Comparison of ENCODE assay signal across 9 mouse cellular contexts in the genomic region with DNA sequence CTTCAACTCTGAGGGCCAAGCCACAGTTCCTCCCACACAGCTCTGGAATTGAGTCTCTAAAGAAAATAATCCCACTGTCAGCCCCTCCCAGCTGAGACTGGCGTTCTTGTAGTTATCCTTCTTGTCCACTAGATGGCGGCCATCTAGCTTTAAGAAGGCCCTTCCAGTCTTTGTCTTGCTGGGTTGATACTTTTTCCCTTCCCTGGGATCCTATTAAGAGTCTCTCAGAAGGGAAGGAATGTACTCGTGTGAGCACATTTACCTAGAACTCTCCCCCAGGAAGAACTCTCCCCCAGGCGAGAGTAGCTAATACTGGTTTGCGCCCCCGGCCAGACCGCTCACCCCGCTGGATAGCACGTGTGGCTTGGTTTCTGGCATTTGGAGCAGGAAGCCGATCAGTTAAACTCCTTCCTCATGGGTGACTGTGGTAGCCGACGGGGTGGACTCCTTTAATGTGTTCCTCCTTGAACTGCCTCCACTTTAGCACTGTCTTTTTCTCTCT. TPM values are rescaled to one million over a fixed set of nuclear protein-coding genes. Genes with fewer than 3 reads are reported as not detected.
DNase-seq lines count a peak whose midpoint lies in the region; ATAC-seq and TF ChIP-seq lines count a peak whose summit lies in the region.
"Had no signal": no experiment of that assay in that cellular context is flagged by ENCODE, and none has a peak within 500 bp of the region (broad histone marks: within the 10 kb centered on the region; RNA-seq: fewer than 3 reads in every experiment).

No protein-coding gene starts in this region.

- H3K9me3 ChIP-seq in ES-Bruce4 (replicated peaks; ENCODE audit: control insufficient read depth, insufficient read depth, low read length, poor library complexity, severe bottlenecking), result no peaks in the 10 kb centered on the region
- no peaks in the 10 kb centered on the region for H3K9me3 ChIP-seq in heart, embryonic 13.5 days
- no peaks in the 10 kb centered on the region for H3K9me3 ChIP-seq in limb, embryonic 11.5 days (ENCODE audit: control insufficient read depth, low read length)
- H3K9me3 ChIP-seq in midbrain, embryonic 14.5 days (ENCODE audit: control insufficient read depth, low read length), result no peaks in the 10 kb centered on the region
- no peaks in the 10 kb centered on the region for H3K9me3 ChIP-seq in stomach, embryonic 16.5 days (replicated peaks; ENCODE audit: control insufficient read depth, low read length)

- WGBS in heart, embryonic 13.5 days, result 45% methylated on average over 12 of the region's 12 CpGs
- 50% methylated on average over 12 of the region's 12 CpGs for WGBS in limb, embryonic 11.5 days
- 36% methylated on average over 12 of the region's 12 CpGs for WGBS in midbrain, embryonic 14.5 days
- 32% methylated on average over 12 of the region's 12 CpGs for WGBS in stomach, embryonic 16.5 days

- H3K27ac ChIP-seq in ES-Bruce4 (ENCODE audit: insufficient read depth, low read length), result no peak overlapping the region
- 0 out of 2 replicates have a peak overlapping the region, but pooled peaks have one; percentile 34 for H3K27ac ChIP-seq in heart, embryonic 13.5 days (replicated peaks)
- H3K27ac ChIP-seq in limb, embryonic 11.5 days (replicated peaks; ENCODE audit: low read depth, low read length), result no peak overlapping the region
- peak overlapping the region; percentile 70 for H3K27ac ChIP-seq in midbrain, embryonic 14.5 days (replicated peaks; ENCODE audit: low read depth, low read length)
- peak overlapping the region; percentile 49 for H3K27ac ChIP-seq in stomach, embryonic 16.5 days (ENCODE audit: low read length)

- no peaks in the 10 kb centered on the region for H3K27me3 ChIP-seq in ES-Bruce4 (ENCODE audit: control insufficient read depth, insufficient read depth, low read length, poor library complexity, severe bottlenecking)
- H3K27me3 ChIP-seq in heart, embryonic 13.5 days (replicated peaks), result no peaks in the 10 kb centered on the region
- no peaks in the 10 kb centered on the region for H3K27me3 ChIP-seq in limb, embryonic 11.5 days (ENCODE audit: control insufficient read depth, insufficient read depth, low read length)
- H3K27me3 ChIP-seq in midbrain, embryonic 14.5 days (ENCODE audit: control insufficient read depth, insufficient read depth, low read length), result no peaks in the 10 kb centered on the region
- H3K27me3 ChIP-seq in stomach, embryonic 16.5 days (ENCODE audit: control insufficient read depth, insufficient read depth, low read length), result no peaks in the 10 kb centered on the region

- TF ChIP-seq EP300 in ES-Bruce4 (IDR thresholded peaks at IDR 0.05; ENCODE audit: insufficient read depth, low read depth, low read length), result no peak

- TF ChIP-seq POLR2A in ES-Bruce4 (IDR thresholded peaks at IDR 0.05; ENCODE audit: insufficient read depth, low read length), result no peak

- H3K4me2 ChIP-seq in heart, embryonic 13.5 days, result no peak overlapping the region; the same call in 1 of the 2 replicates
- H3K4me2 ChIP-seq in limb, embryonic 11.5 days (ENCODE audit: low read depth, severe bottlenecking), result no peak overlapping the region
- H3K4me2 ChIP-seq in midbrain, embryonic 14.5 days (ENCODE audit: low read length), result peak overlapping the region; percentile 16; the same call in 1 of the 2 replicates
- peak overlapping the region; percentile 36; the same call in 1 of the 2 replicates for H3K4me2 ChIP-seq in stomach, embryonic 16.5 days (ENCODE audit: low read depth, low read length)

- peak; percentile 36 to 39 for DNase-seq in cerebellum, adult 18-20 months
- no peak for DNase-seq in cerebellum, adult 11-12 months
- DNase-seq in embryo, embryonic 10 days (ENCODE audit: low spot score), result peak; percentile 87
- peak; percentile 52 for DNase-seq in limb, embryonic 11.5 days (ENCODE audit: low spot score)
- DNase-seq in midbrain, embryonic 14.5 days, result peak; percentile 92

- ATAC-seq in heart, embryonic 13.5 days (ENCODE audit: extremely low read depth, insufficient number of reproducible peaks, low FRiP score, low TSS enrichment), result no peak
- ATAC-seq in limb, embryonic 11.5 days (ENCODE audit: insufficient number of reproducible peaks, low FRiP score, low TSS enrichment, low read depth), result 0 out of 2 replicates have a peak, but pooled peaks have one; percentile 32
- peak; percentile 60; the same call in 1 of the 2 replicates for ATAC-seq in midbrain, embryonic 14.5 days (ENCODE audit: low FRiP score, low TSS enrichment)
- peak; percentile 67; the same call in 1 of the 2 replicates for ATAC-seq in stomach, embryonic 16.5 days (ENCODE audit: insufficient read depth, low FRiP score)

- peak; percentile 33 for TF ChIP-seq CTCF in ES-Bruce4 (IDR thresholded peaks at IDR 0.05; ENCODE audit: low read depth, low read length)

- no peaks in the 10 kb centered on the region for H3K4me1 ChIP-seq in ES-Bruce4 (ENCODE audit: control insufficient read depth, insufficient read depth, low read length)
- peaks cover 16% of the 10 kb centered on the region for H3K4me1 ChIP-seq in heart, embryonic 13.5 days
- no peaks in the 10 kb centered on the region for H3K4me1 ChIP-seq in limb, embryonic 11.5 days (ENCODE audit: control insufficient read depth, insufficient read depth, low read length)
- peaks cover 6% of the 10 kb centered on the region; the same call in 1 of the 2 replicates for H3K4me1 ChIP-seq in midbrain, embryonic 14.5 days (ENCODE audit: control insufficient read depth, insufficient read depth, low read length)
- H3K4me1 ChIP-seq in stomach, embryonic 16.5 days (ENCODE audit: control insufficient read depth, insufficient read depth, low read length), result peaks cover 13% of the 10 kb centered on the region; the same call in 1 of the 2 replicates

- H3K4me3 ChIP-seq in ES-Bruce4 (ENCODE audit: low read depth, low read length), result peak overlapping the region; percentile 24; the same call in 1 of the 2 replicates
- no peak overlapping the region for H3K4me3 ChIP-seq in heart, embryonic 13.5 days
- H3K4me3 ChIP-seq in limb, embryonic 11.5 days (ENCODE audit: low read depth, low read length), result no peak overlapping the region
- H3K4me3 ChIP-seq in midbrain, embryonic 14.5 days (replicated peaks; ENCODE audit: low read depth, low read length), result no peak overlapping the region
- H3K4me3 ChIP-seq in stomach, embryonic 16.5 days (replicated peaks; ENCODE audit: low read length), result peak overlapping the region; percentile 11
- H3K4me3 ChIP-seq: myocyte had no signal

- H3K9ac ChIP-seq in ES-Bruce4 (ENCODE audit: low read depth, poor library complexity, severe bottlenecking), result peak overlapping the region; percentile 20; the same call in 1 of the 2 replicates
- peak overlapping the region; percentile 53; the same call in 1 of the 2 replicates for H3K9ac ChIP-seq in heart, embryonic 13.5 days
- 0 out of 2 replicates have a peak overlapping the region, but pooled peaks have one; percentile 19 for H3K9ac ChIP-seq in limb, embryonic 11.5 days (ENCODE audit: low read length)
- peak overlapping the region; percentile 32; the same call in 1 of the 2 replicates for H3K9ac ChIP-seq in midbrain, embryonic 14.5 days (replicated peaks; ENCODE audit: low read length)
- H3K9ac ChIP-seq in stomach, embryonic 16.5 days (ENCODE audit: low read length), result peak overlapping the region; percentile 67

- no peaks in the 10 kb centered on the region for H3K36me3 ChIP-seq in ES-Bruce4 (ENCODE audit: control insufficient read depth, insufficient read depth, low read length, poor library complexity, severe bottlenecking)
- peaks cover 82% of the 10 kb centered on the region for H3K36me3 ChIP-seq in heart, embryonic 13.5 days
- H3K36me3 ChIP-seq in limb, embryonic 11.5 days (ENCODE audit: control insufficient read depth, insufficient read depth, low read length), result peaks cover 8% of the 10 kb centered on the region
- H3K36me3 ChIP-seq in midbrain, embryonic 14.5 days (ENCODE audit: control insufficient read depth, insufficient read depth, low read length), result peaks cover 40% of the 10 kb centered on the region
- H3K36me3 ChIP-seq in stomach, embryonic 16.5 days (ENCODE audit: control insufficient read depth, insufficient read depth, low read length), result no peaks in the 10 kb centered on the region

RNA-seq across cellular contexts. Expression of a gene that starts 6.5 kb away (rescaled TPM):
- polyA plus RNA-seq in ES-Bruce4 (2011; ENCODE audit: insufficient read depth, insufficient read length, low read depth, missing spikeins), result 25.8 and 30.0 TPM in 2 replicates
- 32.7 and 35.5 TPM in 2 replicates for polyA plus RNA-seq in heart, embryonic 13.5 days (2015; fragmentation: Nextera tagmentation; extraction: Ambion mirVana)
- polyA plus RNA-seq in limb, embryonic 11.5 days (2014; fragmentation: Nextera tagmentation; extraction: Ambion mirVana), result 21.9 and 24.1 TPM in 2 replicates
- polyA plus RNA-seq in midbrain, embryonic 14.5 days (2014; fragmentation: Nextera tagmentation; extraction: Ambion mirVana), result 10.1 TPM in 2 replicates
- 31.3 and 34.0 TPM in 2 replicates for polyA plus RNA-seq in stomach, embryonic 16.5 days (2015; fragmentation: Nextera tagmentation; extraction: Ambion mirVana)

RNA-seq across cellular contexts. Expression of a gene that starts 6.7 kb away (rescaled TPM):
- 20.7 and 21.0 TPM in 2 replicates for polyA plus RNA-seq in ES-Bruce4 (2011; ENCODE audit: insufficient read depth, insufficient read length, low read depth, missing spikeins)
- 26.4 and 27.3 TPM in 2 replicates for polyA plus RNA-seq in heart, embryonic 13.5 days (2015; fragmentation: Nextera tagmentation; extraction: Ambion mirVana)
- polyA plus RNA-seq in limb, embryonic 11.5 days (2014; fragmentation: Nextera tagmentation; extraction: Ambion mirVana), result 37.0 and 44.7 TPM in 2 replicates
- polyA plus RNA-seq in midbrain, embryonic 14.5 days (2014; fragmentation: Nextera tagmentation; extraction: Ambion mirVana), result 21.1 and 26.0 TPM in 2 replicates
- polyA plus RNA-seq in stomach, embryonic 16.5 days (2015; fragmentation: Nextera tagmentation; extraction: Ambion mirVana), result 25.4 and 25.7 TPM in 2 replicates

RNA-seq across cellular contexts. Expression of a gene that starts 16.0 kb away (rescaled TPM):
- 0.15 and 0.35 TPM in 2 replicates for polyA plus RNA-seq in ES-Bruce4 (2011; ENCODE audit: insufficient read depth, insufficient read length, low read depth, missing spikeins)
- polyA plus RNA-seq in heart, embryonic 13.5 days (2015; fragmentation: Nextera tagmentation; extraction: Ambion mirVana), result not detected in 2 replicates
- 0.05 TPM in 1 of 2 replicates, not detected in the other for polyA plus RNA-seq in limb, embryonic 11.5 days (2014; fragmentation: Nextera tagmentation; extraction: Ambion mirVana)
- polyA plus RNA-seq in midbrain, embryonic 14.5 days (2014; fragmentation: Nextera tagmentation; extraction: Ambion mirVana), result 1.4 and 1.8 TPM in 2 replicates
- polyA plus RNA-seq in stomach, embryonic 16.5 days (2015; fragmentation: Nextera tagmentation; extraction: Ambion mirVana), result 0.10 and 0.27 TPM in 2 replicates

RNA-seq across cellular contexts. Expression of a gene that starts 21.2 kb away (rescaled TPM):
- polyA plus RNA-seq in ES-Bruce4 (2011; ENCODE audit: insufficient read depth, insufficient read length, low read depth, missing spikeins), result 0.73 TPM in 1 of 2 replicates, not detected in the other
- not detected in 2 replicates for polyA plus RNA-seq in heart, embryonic 13.5 days (2015; fragmentation: Nextera tagmentation; extraction: Ambion mirVana)
- polyA plus RNA-seq in limb, embryonic 11.5 days (2014; fragmentation: Nextera tagmentation; extraction: Ambion mirVana), result not detected in 2 replicates
- polyA plus RNA-seq in midbrain, embryonic 14.5 days (2014; fragmentation: Nextera tagmentation; extraction: Ambion mirVana), result 0.29 and 0.54 TPM in 2 replicates
- polyA plus RNA-seq in stomach, embryonic 16.5 days (2015; fragmentation: Nextera tagmentation; extraction: Ambion mirVana), result 0.10 TPM in 1 of 2 replicates, not detected in the other

RNA-seq across cellular contexts. Expression of a gene that starts 44.1 kb away (rescaled TPM):
- polyA plus RNA-seq in ES-Bruce4 (2011; ENCODE audit: insufficient read depth, insufficient read length, low read depth, missing spikeins), result 34.2 and 39.1 TPM in 2 replicates
- polyA plus RNA-seq in heart, embryonic 13.5 days (2015; fragmentation: Nextera tagmentation; extraction: Ambion mirVana), result 124 and 135 TPM in 2 replicates
- 150 and 164 TPM in 2 replicates for polyA plus RNA-seq in limb, embryonic 11.5 days (2014; fragmentation: Nextera tagmentation; extraction: Ambion mirVana)
- 253 and 300 TPM in 2 replicates for polyA plus RNA-seq in midbrain, embryonic 14.5 days (2014; fragmentation: Nextera tagmentation; extraction: Ambion mirVana)
- polyA plus RNA-seq in stomach, embryonic 16.5 days (2015; fragmentation: Nextera tagmentation; extraction: Ambion mirVana), result 109 and 128 TPM in 2 replicates

Comparison
In these comparisons a context has a peak if more than half of its experiments do, and no peak if none do; other contexts are left out.
1. H3K27ac ChIP-seq: peak in heart, embryonic 13.5 days (single experiment), midbrain, embryonic 14.5 days (single experiment) and stomach, embryonic 16.5 days (single experiment); none in ES-Bruce4 (single experiment) and limb, embryonic 11.5 days (single experiment).
2. H3K4me3 ChIP-seq: peak in ES-Bruce4 (single experiment) and stomach, embryonic 16.5 days (single experiment); none in heart, embryonic 13.5 days (single experiment), limb, embryonic 11.5 days (single experiment) and midbrain, embryonic 14.5 days (single experiment).
3. H3K4me2 ChIP-seq: peak in midbrain, embryonic 14.5 days (single experiment) and stomach, embryonic 16.5 days (single experiment); none in heart, embryonic 13.5 days (single experiment) and limb, embryonic 11.5 days (single experiment).
4. Peak in every context shown above with its lines, with median percentiles within 50 percentile points of each other: H3K9ac ChIP-seq.